Mouse (Mus musculus): Measurements from ENCODE around the gene Tmie. TPM values are rescaled to one million over a fixed set of nuclear protein-coding genes. Genes with fewer than 3 reads are reported as not detected.

The Tmie gene
- polyA plus RNA-seq, 1 experiment from 2014 or later = 0.30 TPM

- DNase-seq (ENCODE audit: low spot score) = no peak
- Histone ChIP-seq H3K27ac (ENCODE audit: low read depth, low read length) (no peak overlapping the region), H3K9ac (ENCODE audit: low read length) (no peak overlapping the region), H3K4me2 (ENCODE audit: low read length) (no peak overlapping the region), H3K9me3 (replicated peaks; ENCODE audit: control insufficient read depth, low read length) (no peaks in the 10 kb centered on the region), H3K36me3 (ENCODE audit: control insufficient read depth, insufficient read depth, low read length) (no peaks in the 10 kb centered on the region), H3K4me3 (ENCODE audit: low read depth, low read length) (no peak overlapping the region), H3K4me1 (ENCODE audit: control insufficient read depth, insufficient read depth, low read length) (peaks cover 6% of the 10 kb centered on the region; the same call in 1 of the 2 replicates), H3K27me3 (replicated peaks; ENCODE audit: control insufficient read depth, insufficient read depth, low read length) (no peaks in the 10 kb centered on the region)
- 69% methylated on average over 10 of the region's 10 CpGs for WGBS
- no peak for ATAC-seq
Measured at GRCm38 (mm10) chr9:110893429-110893828, 13.5 kb upstream of the Tmie start.

DNA sequence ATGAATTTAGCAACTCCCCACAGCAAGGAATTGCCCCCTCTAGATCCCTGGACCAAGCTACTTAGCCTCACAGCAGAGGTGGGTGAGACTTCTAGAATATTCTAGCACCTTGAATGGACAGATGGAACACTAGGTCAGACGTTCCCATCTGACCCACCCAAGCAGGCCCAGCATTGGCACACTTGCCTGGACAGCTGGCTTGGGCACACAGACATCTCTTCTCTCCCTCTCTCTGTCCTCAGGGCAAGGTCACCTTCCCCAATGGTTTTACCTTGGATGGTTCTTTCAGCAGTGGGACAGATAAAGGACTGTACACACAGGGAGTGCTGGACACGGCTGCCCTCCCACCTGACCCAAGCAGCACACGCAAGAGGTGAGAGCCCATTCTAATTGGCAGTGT lies 12.6 kb upstream of the Tmie start:
- WGBS = 87% methylated on average over 3 of the region's 3 CpGs
- H3K4me3 ChIP-seq (ENCODE audit: low read depth, low read length) = no peak overlapping the region

DNA sequence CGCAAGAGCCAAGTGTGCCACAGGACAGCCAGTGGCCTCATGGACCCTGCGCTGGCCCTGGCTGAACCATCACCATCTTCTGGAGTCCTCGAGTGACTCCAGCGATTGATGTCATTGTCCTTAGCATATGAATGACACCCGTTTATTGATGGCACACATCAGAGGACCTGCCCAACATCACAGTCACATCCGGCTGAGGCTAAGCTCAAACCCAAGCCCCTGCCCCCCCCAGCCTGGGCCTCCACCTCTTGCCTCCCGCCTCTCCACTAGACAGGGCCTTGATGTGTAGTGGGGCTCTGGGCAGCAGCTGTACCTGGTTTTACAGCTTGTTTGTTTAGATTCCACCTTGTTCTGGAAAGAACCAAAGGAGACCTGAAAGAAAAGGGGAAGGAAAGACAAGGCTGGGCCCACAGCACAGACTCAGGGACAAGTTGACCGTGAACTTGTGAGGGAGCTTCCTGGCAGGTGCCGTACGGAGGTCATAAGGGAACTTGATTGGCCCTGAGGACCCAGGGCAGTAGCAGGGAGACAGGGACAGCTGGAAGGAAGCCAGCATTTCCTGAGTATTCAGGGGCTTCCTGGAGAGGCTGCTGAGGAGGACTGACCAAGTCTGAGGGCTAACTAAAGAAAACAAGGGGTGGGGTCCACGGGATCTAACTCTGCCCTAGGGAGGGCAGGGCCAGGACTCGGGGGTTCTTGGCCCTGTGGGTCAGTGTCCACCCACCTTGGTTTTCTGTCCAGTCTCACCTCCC lies 11.3 kb upstream of the Tmie start:
- H3K27ac ChIP-seq (ENCODE audit: low read depth, low read length) = no peak overlapping the region
- H3K4me2 ChIP-seq (ENCODE audit: low read length) = no peak overlapping the region
- no peak overlapping the region for H3K4me3 ChIP-seq (ENCODE audit: low read depth, low read length)
- no peaks in the 10 kb centered on the region for H3K27me3 ChIP-seq (replicated peaks; ENCODE audit: control insufficient read depth, insufficient read depth, low read length)
- DNase-seq (ENCODE audit: low spot score) (no peak), ATAC-seq (no peak)
- H3K9ac ChIP-seq (ENCODE audit: low read length) = no peak overlapping the region
- H3K36me3 ChIP-seq (ENCODE audit: control insufficient read depth, insufficient read depth, low read length) = no peaks in the 10 kb centered on the region
- H3K4me1 ChIP-seq (ENCODE audit: control insufficient read depth, insufficient read depth, low read length) = peaks cover 4% of the 10 kb centered on the region; the same call in 1 of the 2 replicates
- 86% methylated on average over 12 of the region's 12 CpGs for WGBS
- no peaks in the 10 kb centered on the region for H3K9me3 ChIP-seq (replicated peaks; ENCODE audit: control insufficient read depth, low read length)

More for the DNA sequence above, 12.6 kb upstream of the Tmie start:
- Histone ChIP-seq H3K9ac (ENCODE audit: low read length) (no peak overlapping the region), H3K27me3 (replicated peaks; ENCODE audit: control insufficient read depth, insufficient read depth, low read length) (no peaks in the 10 kb centered on the region), H3K4me1 (ENCODE audit: control insufficient read depth, insufficient read depth, low read length) (peaks cover 6% of the 10 kb centered on the region; the same call in 1 of the 2 replicates), H3K27ac (ENCODE audit: low read depth, low read length) (no peak overlapping the region), H3K4me2 (ENCODE audit: low read length) (no peak overlapping the region), H3K9me3 (replicated peaks; ENCODE audit: control insufficient read depth, low read length) (no peaks in the 10 kb centered on the region), H3K36me3 (ENCODE audit: control insufficient read depth, insufficient read depth, low read length) (no peaks in the 10 kb centered on the region)
- DNase-seq (ENCODE audit: low spot score) = no peak
- no peak for ATAC-seq

GRCm38 (mm10) chr9:110890026-110890783 lies 10.3 kb upstream of the Tmie start:
- Histone ChIP-seq H3K36me3 (ENCODE audit: control insufficient read depth, insufficient read depth, low read length) (no peaks in the 10 kb centered on the region), H3K27ac (ENCODE audit: low read depth, low read length) (no peak overlapping the region), H3K9ac (ENCODE audit: low read length) (no peak overlapping the region), H3K4me3 (ENCODE audit: low read depth, low read length) (no peak overlapping the region), H3K27me3 (replicated peaks; ENCODE audit: control insufficient read depth, insufficient read depth, low read length) (no peaks in the 10 kb centered on the region), H3K4me1 (ENCODE audit: control insufficient read depth, insufficient read depth, low read length) (no peaks in the 10 kb centered on the region), H3K4me2 (ENCODE audit: low read length) (no peak overlapping the region), H3K9me3 (replicated peaks; ENCODE audit: control insufficient read depth, low read length) (no peaks in the 10 kb centered on the region)
- 8% methylated on average over 20 of the region's 21 CpGs for WGBS
- ATAC-seq (no peak), DNase-seq (ENCODE audit: low spot score) (no peak)

DNA sequence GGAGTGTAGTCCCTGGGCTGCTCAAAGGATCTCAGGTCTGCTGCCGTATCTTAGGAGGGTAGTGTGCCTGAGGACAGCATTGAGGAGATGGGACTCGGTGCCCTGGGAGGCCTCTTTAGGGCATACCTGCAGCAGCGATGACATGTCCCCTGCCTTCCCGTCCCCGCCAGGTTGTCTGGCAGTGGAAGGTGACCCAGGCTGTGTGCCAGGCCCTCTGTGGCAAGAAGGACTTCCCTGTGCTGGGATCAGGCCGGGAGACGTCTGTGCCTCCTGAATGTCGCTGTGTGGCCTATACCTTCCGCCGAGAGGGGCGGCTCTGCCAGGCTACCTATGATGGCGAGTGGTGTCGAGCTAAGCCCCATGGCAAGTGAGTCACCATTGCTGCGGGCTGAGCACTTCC lies 9.0 kb upstream of the Tmie start:
- H3K9ac ChIP-seq (ENCODE audit: low read length) = no peak overlapping the region
- H3K9me3 ChIP-seq (replicated peaks; ENCODE audit: control insufficient read depth, low read length) = no peaks in the 10 kb centered on the region
- ATAC-seq (no peak), DNase-seq (ENCODE audit: low spot score) (no peak)
- no peak overlapping the region for H3K4me2 ChIP-seq (ENCODE audit: low read length)
- no peaks in the 10 kb centered on the region for H3K4me1 ChIP-seq (ENCODE audit: control insufficient read depth, insufficient read depth, low read length)
- no peak overlapping the region for H3K4me3 ChIP-seq (ENCODE audit: low read depth, low read length)
- no peaks in the 10 kb centered on the region for H3K27me3 ChIP-seq (replicated peaks; ENCODE audit: control insufficient read depth, insufficient read depth, low read length)
- 90% methylated on average over 14 of the region's 14 CpGs for WGBS
- no peak overlapping the region for H3K27ac ChIP-seq (ENCODE audit: low read depth, low read length)
- no peaks in the 10 kb centered on the region for H3K36me3 ChIP-seq (ENCODE audit: control insufficient read depth, insufficient read depth, low read length)

GRCm38 (mm10) chr9:110887388-110888303 lies 7.7 kb upstream of the Tmie start:
- Histone ChIP-seq H3K27ac (ENCODE audit: low read depth, low read length) (no peak overlapping the region), H3K9me3 (replicated peaks; ENCODE audit: control insufficient read depth, low read length) (no peaks in the 10 kb centered on the region), H3K4me2 (ENCODE audit: low read length) (no peak overlapping the region), H3K9ac (ENCODE audit: low read length) (no peak overlapping the region), H3K4me1 (ENCODE audit: control insufficient read depth, insufficient read depth, low read length) (no peaks in the 10 kb centered on the region), H3K4me3 (ENCODE audit: low read depth, low read length) (no peak overlapping the region), H3K36me3 (ENCODE audit: control insufficient read depth, insufficient read depth, low read length) (no peaks in the 10 kb centered on the region), H3K27me3 (replicated peaks; ENCODE audit: control insufficient read depth, insufficient read depth, low read length) (no peaks in the 10 kb centered on the region)
- WGBS = 65% methylated on average over 9 of the region's 9 CpGs
- no peak for ATAC-seq
- no peak for DNase-seq (ENCODE audit: low spot score)

DNA sequence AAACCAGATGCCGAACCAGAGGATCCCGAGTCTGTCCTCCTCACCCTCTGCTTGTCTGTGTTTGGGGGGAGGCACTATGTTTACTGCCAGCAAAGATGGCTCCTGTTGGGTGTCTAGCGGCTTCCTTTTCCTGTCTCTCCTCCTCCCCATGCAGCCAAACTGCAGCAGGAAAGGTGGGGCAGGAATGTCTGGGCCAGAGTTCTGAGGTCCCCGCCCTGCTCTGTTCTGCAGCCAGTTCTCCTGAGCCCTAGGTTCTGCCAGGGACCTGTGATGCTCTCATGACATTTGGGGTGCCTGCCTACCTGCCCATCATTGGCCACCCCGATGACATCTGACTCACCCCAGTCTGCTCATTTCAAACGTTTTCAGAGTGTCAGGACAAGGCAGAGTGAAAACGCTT lies 2.0 kb upstream of the Tmie start:
- 67% methylated on average over 7 of the region's 7 CpGs for WGBS

GRCm38 (mm10) chr9:110880772-110881171 lies 859 bp upstream of the Tmie start:
- peaks cover 27% of the 10 kb centered on the region for H3K27me3 ChIP-seq (replicated peaks; ENCODE audit: control insufficient read depth, insufficient read depth, low read length)
- no peaks in the 10 kb centered on the region for H3K4me1 ChIP-seq (ENCODE audit: control insufficient read depth, insufficient read depth, low read length)
- DNase-seq (ENCODE audit: low spot score) (no peak), ATAC-seq (no peak)
- 74% methylated on average over 4 of the region's 4 CpGs for WGBS
- H3K9me3 ChIP-seq (replicated peaks; ENCODE audit: control insufficient read depth, low read length) = no peaks in the 10 kb centered on the region
- no peak overlapping the region for H3K27ac ChIP-seq (ENCODE audit: low read depth, low read length)
- H3K4me2 ChIP-seq (ENCODE audit: low read length) = peak overlapping the region; percentile 76; the same call in 1 of the 2 replicates
- no peak overlapping the region for H3K4me3 ChIP-seq (ENCODE audit: low read depth, low read length)
- no peaks in the 10 kb centered on the region for H3K36me3 ChIP-seq (ENCODE audit: control insufficient read depth, insufficient read depth, low read length)
- no peak overlapping the region for H3K9ac ChIP-seq (ENCODE audit: low read length)

More for the DNA sequence above, 2.0 kb upstream of the Tmie start:
- no peaks in the 10 kb centered on the region for H3K9me3 ChIP-seq (replicated peaks; ENCODE audit: control insufficient read depth, low read length)
- no peak overlapping the region for H3K9ac ChIP-seq (ENCODE audit: low read length)
- H3K27ac ChIP-seq (ENCODE audit: low read depth, low read length) = no peak overlapping the region
- DNase-seq (ENCODE audit: low spot score) (no peak), ATAC-seq (no peak)
- peaks cover 27% of the 10 kb centered on the region for H3K27me3 ChIP-seq (replicated peaks; ENCODE audit: control insufficient read depth, insufficient read depth, low read length)
- H3K4me2 ChIP-seq (ENCODE audit: low read length) = no peak overlapping the region
- no peak overlapping the region for H3K4me3 ChIP-seq (ENCODE audit: low read depth, low read length)
- H3K4me1 ChIP-seq (ENCODE audit: control insufficient read depth, insufficient read depth, low read length) = no peaks in the 10 kb centered on the region
- H3K36me3 ChIP-seq (ENCODE audit: control insufficient read depth, insufficient read depth, low read length) = no peaks in the 10 kb centered on the region

All from forebrain, embryonic 14.5 days (tissue).